Mouse (Mus musculus) heart, adult 2 months (tissue): ENCODE measurements around the gene Dgka.

ENCODE experiments used
- CTCF ChIP-seq: fragments of 200-600 bp; IDR thresholded peaks from 2 replicates; pipeline ENCODE4 v1.8.1; 2022; ENCODE audit warnings: antibody characterized with exemption, mild to moderate bottlenecking, moderate library complexity
- EP300 ChIP-seq: fragments of 200-500 bp; IDR thresholded peaks from 2 replicates; pipeline ENCODE4 v1.6.1; 2011; ENCODE audit warnings: low read depth, low read length, control low read depth; ENCODE audit not compliant: insufficient read depth
- POLR2A ChIP-seq: fragments of 200-500 bp; IDR thresholded peaks from 2 replicates; pipeline ENCODE4 v1.6.1; 2011; ENCODE audit warnings: mild to moderate bottlenecking, low read depth, low read length, control low read depth; ENCODE audit not compliant: insufficient read depth

- TF ChIP-seq EP300 (no peak), POLR2A (no peak), CTCF (no peak)
These were observed 42.2 kb downstream of the Dgka start for GRCm38 (mm10) chr10:128702328-128703007.
